Mouse (Mus musculus) cerebellum, postnatal 14 days (tissue): ENCODE measurements at regions not wholly inside any gene's neighbourhood (a gene's known extent, or its start where the extent isn't known, plus 50 kb on each side); places are given as distances from the start of the nearest gene placed in this dataset.
"Not testable (repeated sequence)": the region's sequence is repeated elsewhere in the genome, so short reads cannot be mapped to it uniquely, and the experiment has no call there.

Experiments
- DNase-seq, 2 experiments: peaks; one replicate each; pipeline ENCODE4 v3.0.0; 2021; ENCODE audit warnings: mixed read lengths in 2 of 2

GRCm38 (mm10) chr14:87215099-87215498, 74.1 kb upstream of the Diaph3 start:
- peak; percentile 69 to 81 for DNase-seq

DNA sequence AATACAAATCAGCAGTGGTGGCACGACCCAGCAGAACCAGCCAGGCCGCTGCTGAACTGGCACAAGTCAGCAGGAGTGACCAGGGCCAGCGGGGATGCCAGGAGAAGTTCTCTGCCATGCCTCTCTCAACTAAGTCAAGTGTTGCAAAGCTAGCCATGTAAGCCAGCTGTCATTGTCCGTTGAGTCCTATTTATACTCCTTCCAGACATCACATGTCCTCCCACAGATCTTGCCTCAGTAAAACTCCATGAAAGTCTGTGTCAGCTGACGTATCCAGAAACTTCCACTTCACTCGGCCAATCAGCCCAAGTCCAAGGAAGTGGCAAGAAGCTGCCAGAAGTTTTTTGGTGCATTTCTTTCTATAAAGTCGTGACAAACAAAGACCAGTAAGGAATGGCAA, 76.0 kb upstream of the Diaph3 start:
- no peak for DNase-seq

- DNase-seq, result no peak
Observed at GRCm38 (mm10) chr14:87219975-87220374, 78.9 kb upstream of the Diaph3 start.

DNA sequence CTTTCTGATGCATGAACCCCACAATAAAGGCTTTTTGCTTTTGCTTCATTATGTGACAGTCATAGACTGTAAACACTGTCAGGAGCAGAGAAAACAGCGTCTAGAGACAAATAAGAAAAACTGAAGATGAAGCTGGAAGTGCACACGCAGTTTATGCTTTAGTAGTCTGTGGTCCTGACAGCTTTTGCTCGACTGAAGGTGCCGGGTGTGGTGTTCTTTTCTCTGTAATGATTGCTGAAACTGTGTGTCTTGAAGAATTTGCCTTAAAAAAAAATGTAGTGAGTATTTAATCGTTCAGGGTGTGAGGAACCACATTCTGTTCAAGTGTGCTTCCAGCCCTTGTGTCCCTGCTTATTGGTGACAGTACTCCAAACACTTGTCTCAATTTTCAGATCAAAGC, 83.8 kb upstream of the Diaph3 start:
- DNase-seq, result no peak

DNA sequence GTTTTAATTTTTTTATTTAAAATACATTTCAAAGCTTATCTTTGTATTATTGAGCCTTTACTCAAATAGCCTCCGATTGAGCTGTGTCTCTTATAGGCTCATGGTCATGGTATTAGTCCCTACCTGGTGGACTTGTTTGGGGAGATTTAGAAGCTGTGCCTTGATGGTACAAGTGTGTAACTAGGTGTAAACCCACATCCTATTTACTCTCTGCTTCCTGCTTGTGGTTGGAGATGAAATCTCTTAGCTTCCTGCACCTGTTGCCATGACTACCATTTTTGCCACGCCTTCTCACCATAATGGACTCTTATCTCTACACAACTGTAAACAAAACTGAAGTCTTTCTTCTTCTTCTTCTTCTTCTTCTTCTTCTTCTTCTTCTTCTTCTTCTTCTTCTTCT, 108.2 kb upstream of the Diaph3 start:
- DNase-seq, result no peak

DNA sequence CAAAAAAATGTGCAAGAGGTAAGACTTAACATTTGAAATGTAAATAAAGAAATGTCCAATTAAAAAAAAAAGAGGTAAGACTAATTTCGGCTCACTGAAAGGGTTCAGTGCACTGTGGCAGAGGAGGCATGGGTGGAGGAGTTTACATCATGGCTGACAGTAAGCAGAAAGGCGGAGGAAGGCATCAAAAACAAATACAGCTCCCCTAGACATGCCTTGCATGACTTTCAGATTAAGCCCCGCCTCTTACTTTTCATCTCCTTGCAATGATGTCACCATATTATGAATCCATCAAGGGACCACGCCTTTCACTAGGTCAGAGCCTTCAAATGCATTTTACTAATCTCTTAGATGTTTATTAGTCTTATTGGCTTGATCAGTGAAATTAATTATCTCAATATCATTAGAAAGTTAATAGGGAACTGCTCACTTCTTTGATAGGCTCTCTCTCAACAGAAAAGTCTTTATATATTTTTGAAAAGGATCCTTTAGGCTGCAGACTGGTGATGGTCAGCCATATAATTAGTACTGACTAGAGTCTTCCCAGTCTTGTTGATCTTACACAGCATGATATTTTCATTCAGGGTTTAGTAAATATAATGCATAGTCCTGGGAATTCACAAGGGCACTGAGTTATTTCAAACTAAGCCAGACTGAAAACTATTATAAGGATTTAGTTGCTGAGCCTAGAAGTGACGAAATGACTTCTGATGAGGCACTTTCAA, 114.6 kb upstream of the Diaph3 start:
- DNase-seq, result no peak

DNA sequence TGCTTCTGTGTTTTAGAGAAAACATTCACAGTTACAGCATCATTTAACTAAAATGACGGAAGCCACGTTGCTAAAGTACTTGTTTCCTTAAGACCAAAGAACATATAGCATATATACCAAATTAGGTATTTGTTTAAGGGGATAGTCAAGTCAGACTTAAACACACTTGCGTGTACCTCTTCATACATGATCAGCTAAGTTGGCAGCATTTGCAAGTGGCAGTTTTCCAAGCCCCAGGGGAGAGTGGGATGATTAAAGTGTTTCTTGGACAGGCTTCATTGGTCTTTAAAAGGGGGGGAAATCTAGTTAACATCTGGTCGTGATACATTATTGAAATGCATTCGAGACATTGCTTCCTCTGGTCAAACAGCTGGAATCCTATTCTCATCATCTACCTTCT, 120.7 kb upstream of the Diaph3 start:
- peak; percentile 4 to 33 for DNase-seq

- DNase-seq, result no peak
Observed at GRCm38 (mm10) chr14:87264826-87265225, 123.8 kb upstream of the Diaph3 start.

- no peak for DNase-seq
Observed at GRCm38 (mm10) chr14:87266309-87266708, 125.3 kb upstream of the Diaph3 start.

DNA sequence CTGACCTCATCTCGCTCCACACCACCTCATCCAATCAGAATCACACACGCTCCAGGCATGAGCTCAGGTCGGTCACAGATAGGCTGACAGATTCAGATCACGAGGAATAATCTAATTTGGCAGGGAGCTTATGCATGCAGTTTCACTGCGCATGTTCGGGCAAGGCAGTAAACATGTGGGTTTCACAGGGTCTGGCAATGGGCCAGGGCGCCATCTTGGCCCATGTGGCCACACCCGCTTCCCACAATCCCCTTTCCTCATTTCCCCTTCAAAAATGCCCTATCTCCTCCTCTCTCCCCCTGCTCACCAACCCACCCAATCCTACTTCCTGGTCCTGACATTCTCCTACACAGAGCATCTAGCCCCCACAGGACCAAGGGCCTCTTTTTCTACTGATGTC, 127.2 kb upstream of the Tdrd3 start:
- DNase-seq, result not testable (repeated sequence)

- no peak for DNase-seq
Observed at GRCm38 (mm10) chr14:87289708-87290243, 126.7 kb upstream of the Tdrd3 start.

DNA sequence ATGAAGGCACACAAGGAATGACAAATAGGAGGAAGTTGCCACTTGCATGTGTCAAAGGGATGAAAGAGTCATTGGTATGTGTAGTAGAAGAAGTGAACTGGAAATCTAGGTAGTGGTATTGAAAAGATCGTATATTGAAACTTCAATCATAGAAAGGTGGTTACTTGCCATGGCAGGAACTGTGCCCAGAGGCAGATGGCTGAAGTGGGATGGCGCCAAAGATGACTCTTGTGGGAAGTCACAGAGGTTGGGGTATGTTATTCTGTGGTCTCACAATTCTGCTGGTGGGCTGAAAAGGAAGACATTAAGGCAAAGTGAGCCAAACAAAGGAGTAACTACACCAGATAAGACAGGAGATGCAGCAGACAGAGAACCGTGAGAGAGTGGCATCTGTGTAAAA, 121.2 kb upstream of the Tdrd3 start:
- DNase-seq, result peak; percentile 40 to 55

DNA sequence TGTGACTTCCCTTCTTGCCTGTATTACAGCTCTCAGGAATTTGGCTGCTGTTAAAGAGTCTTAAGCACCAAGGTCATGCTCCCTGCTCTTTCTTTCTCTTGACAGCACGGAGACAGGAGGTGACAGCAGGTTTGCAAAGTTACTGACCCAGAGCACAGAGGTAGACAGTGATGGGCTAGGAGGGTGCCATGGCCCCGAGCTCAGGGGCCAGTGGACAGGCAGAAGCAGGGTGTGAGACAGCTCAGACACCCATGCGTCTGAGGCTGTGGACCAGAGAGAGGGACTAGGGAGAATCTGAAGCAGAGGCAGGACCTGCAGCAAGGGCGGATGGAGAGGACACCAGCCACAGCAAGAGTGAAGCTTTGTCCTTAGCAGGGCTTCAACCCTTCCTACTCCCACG, 119.3 kb upstream of the Tdrd3 start:
- DNase-seq, result no peak

DNA sequence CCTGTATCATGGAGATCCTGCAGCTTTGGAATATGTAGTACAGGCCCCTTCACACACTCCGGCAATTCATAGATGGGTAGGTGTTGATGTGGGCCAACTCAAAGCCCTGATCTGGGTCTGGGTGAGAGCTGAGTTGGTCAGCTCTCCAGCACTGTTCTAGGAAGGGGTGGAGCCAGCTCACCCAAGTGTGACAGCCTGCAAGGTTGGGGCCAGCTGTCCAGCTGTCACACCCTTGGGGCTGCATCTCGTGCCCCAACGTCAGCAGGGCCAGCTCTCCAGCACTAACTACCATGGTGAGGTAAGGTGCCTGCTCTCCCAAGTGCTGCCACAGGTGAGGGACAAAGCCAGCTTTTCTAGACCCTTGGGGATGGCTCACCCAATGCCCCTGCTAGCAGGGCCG, 115.6 kb upstream of the Tdrd3 start:
- no peak for DNase-seq

GRCm38 (mm10) chr14:87301564-87301963, 114.9 kb upstream of the Tdrd3 start:
- no peak for DNase-seq

DNA sequence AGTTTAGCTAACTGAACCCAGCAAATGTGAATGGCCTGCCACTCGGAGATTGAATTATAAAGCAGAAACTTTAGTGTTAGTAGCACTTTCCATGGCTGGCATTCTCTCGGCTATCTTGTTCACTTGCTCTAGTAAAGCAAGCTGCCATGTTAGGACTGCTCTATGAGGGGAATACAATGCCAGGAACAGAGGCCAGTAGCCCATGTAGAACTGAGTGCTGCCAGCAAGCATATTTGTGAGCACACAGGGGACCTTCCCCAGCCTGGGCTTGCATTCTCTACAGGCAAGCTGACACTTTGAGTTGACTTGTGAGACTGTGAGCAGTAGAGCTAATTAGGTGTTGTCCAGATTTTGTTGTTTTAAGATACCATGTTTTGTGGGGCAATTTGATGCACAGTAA, 111.0 kb upstream of the Tdrd3 start:
- DNase-seq, result peak; percentile 45 to 64

- peak; percentile 56 to 66 for DNase-seq
Observed at GRCm38 (mm10) chr14:87306011-87306410, 110.4 kb upstream of the Tdrd3 start.

DNA sequence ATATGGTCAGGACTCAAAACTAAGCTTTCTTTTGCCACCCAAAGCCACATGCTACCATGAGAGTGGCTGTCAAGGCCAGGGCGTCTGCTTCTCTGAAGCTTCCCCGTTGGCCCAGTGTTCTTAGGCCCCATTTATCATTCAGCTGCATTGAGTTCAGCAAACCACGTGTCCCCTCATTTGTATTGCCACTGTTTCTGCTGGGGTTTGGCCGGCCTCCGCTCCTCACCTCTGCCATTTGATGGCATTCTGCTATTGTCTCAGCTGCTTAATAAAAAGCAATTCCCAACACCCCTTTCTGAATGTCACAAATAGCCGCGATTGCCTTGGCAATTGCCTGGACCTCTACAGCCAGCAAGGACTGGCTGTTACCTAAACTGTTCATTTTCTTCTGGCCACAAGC, 108.4 kb upstream of the Tdrd3 start:
- DNase-seq, result peak in 1 of 2 experiments; percentile 26

DNA sequence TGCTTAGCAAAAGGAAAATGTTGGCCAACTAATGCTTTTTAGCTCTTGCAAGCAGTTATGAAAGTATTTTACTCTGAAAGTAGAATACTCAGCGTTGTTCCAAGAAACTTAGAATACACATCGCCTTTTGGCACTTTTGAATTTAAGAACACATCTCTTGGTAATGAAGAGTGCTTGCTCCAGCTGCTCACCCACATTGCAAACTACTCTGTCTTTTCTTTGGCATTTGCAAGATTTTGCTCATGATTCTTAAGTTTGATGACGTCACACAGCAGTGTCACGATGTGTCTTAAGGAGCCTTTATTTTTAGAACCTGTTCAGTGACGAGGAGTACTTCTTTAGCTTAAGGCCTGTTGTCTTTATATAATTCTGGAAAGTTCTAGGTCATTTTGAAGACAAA, 104.1 kb upstream of the Tdrd3 start:
- DNase-seq, result no peak

DNA sequence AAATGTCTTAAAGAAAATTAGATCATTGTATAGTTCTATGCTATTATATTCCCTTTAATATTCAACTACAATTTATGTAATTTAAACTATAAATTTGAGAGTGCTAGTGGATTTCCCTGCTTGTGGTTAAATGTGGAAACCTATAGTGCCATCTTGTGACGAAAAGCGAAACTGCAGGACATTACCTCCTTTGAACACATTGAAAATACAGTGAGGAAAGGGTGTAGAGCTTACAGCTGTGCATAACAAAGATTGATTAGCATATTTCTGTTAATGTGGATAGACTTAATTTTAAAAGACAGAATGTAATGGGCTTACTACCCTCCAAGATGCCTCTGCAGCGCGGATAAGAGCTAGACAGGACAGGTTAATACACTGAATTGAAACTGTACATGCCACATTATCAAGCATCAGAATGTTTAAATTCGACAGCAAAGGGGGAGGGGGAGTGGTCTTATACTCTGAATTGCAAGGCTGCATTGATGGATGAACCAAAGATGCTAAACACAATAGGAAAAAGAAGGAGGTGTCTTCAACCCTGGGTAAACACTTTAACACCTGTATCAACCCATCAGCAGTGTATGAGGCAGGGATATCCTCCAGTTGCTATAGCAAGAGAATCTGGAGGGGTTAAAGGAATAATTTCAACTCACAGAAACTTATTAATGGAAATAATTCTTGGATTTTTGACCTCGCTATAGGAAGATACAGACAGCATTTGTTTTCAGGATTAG, 101.3 kb upstream of the Tdrd3 start:
- DNase-seq, result peak; percentile 81

GRCm38 (mm10) chr14:87327841-87328240, 88.6 kb upstream of the Tdrd3 start:
- no peak for DNase-seq

GRCm38 (mm10) chr14:87337950-87338526, 78.4 kb upstream of the Tdrd3 start:
- DNase-seq, result no peak

DNA sequence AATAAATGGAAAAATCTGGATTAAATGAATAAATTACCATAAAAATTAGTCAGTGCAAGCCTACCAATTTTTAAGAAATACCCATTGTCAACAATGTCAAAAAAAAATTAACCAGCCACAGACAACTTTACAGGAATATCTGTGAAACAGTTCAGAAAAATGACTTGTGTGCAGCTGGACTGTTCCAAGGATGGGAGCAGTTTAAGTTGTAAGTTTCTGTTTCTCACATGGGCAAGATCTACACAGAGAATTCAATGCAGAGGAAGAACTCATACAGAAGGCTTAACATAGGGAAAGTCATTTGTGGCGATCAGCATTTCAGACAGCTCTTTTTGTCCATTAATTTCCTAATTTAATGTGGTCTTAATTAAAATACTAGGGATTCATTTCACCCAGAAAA, 71.9 kb upstream of the Tdrd3 start:
- DNase-seq, result no peak

GRCm38 (mm10) chr14:87346812-87347211, 69.6 kb upstream of the Tdrd3 start:
- DNase-seq, result no peak
